Mouse (Mus musculus) lung, postnatal 0 days (tissue): Measurements from ENCODE around the gene Rpusd2.

Source experiments
- CTCF ChIP-seq: IDR thresholded peaks from 2 replicates; pipeline ENCODE4 v1.5.1; 2016; ENCODE audit warnings: antibody characterized with exemption, mild to moderate bottlenecking
- EP300 ChIP-seq: IDR thresholded peaks from 2 replicates; pipeline ENCODE4 v1.6.1; 2016; ENCODE audit warnings: antibody characterized with exemption, mild to moderate bottlenecking, control low read depth

DNA sequence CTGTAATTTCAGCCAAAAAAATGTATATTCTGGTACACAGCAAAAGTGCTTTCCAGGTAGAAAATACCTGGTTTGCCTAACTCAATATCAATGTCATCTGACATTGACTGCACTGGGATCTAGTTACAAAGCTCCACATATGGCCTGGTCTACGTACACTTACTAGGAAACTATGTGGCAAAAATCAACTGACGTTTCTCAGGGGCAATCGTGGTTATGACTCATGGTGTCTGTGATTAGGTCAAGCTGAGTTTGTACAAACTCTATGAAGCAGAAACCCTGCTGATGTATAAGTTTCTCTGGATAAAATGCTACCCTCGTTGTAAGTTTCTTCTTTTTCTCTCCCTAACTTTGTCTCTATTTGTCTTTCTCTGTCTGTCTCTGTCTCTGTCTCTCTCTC, 2.4 kb upstream of the Rpusd2 start:
- TF ChIP-seq CTCF (no peak), EP300 (no peak)
